Mouse (Mus musculus) heart, postnatal 0 days (tissue): ENCODE data around the gene Rora.

ENCODE experiments used
- CTCF ChIP-seq: IDR thresholded peaks from 2 replicates; pipeline ENCODE4 v1.5.1; 2016; ENCODE audit warnings: antibody characterized with exemption, control low read depth, low read depth
- EP300 ChIP-seq: IDR thresholded peaks from 2 replicates; pipeline ENCODE4 v1.6.1; 2016; ENCODE audit warnings: antibody characterized with exemption, low read depth

DNA sequence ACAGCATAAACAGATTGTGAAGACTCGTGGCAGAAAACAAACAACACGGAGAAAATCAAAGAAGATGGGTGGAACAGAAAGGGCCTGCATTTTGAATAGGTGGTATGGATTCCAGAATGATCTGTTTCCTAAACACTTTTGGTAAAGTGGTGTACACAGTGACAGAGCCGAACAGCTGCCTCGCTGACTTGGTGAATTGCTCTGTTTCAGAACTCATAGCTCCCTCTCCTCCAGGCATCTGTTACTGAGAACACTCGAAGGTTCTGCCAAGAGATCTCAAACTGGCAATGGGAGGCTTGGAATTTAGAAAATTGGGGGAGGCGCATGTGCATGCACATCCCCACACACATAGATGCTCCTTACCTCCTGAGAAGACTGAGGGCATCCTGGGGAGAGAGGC lies 145.5 kb downstream of the Rora start:
- TF ChIP-seq CTCF (no peak), EP300 (no peak)
